Mouse (Mus musculus) limb, embryonic 14.5 days (tissue): ENCODE measurements around the gene Ctnnd2. TPM values are rescaled to one million over a fixed set of nuclear protein-coding genes. Genes with fewer than 3 reads are reported as not detected.

ENCODE experiments used
- ATAC-seq: fragments of 200-750 bp; cut with Nextera tagmentation; 2 replicates; pipeline ENCODE4 v1.8.0; 2017; ENCODE audit warnings: low read depth, moderate number of reproducible peaks, moderate TSS enrichment; ENCODE audit not compliant: low FRiP score
- DNase-seq: peaks from one replicate; pipeline ENCODE4 v3.0.0-alpha.2; 2015; ENCODE audit warnings: low spot score
- H3K27ac ChIP-seq: fragments of 300-500 bp; sonication (generic); replicated peaks from 2 replicates; pipeline ENCODE4 v1.5.1; 2014; ENCODE audit warnings: low read depth, mild to moderate bottlenecking, low read length, moderate library complexity, mixed read lengths
- H3K27me3 ChIP-seq: fragments of 300-500 bp; sonication (generic); 2 replicates; pipeline ENCODE4 v1.6.1; 2014; ENCODE audit warnings: low read length, mixed read lengths; ENCODE audit not compliant: control insufficient read depth, insufficient read depth
- H3K36me3 ChIP-seq: fragments of 300-500 bp; sonication (generic); 2 replicates; pipeline ENCODE4 v1.6.1; 2014; ENCODE audit warnings: mild to moderate bottlenecking, low read length, moderate library complexity, mixed read lengths; ENCODE audit not compliant: control insufficient read depth, insufficient read depth
- H3K4me1 ChIP-seq: fragments of 300-500 bp; sonication (generic); 2 replicates; pipeline ENCODE4 v1.6.1; 2014; ENCODE audit warnings: antibody characterized with exemption, low read length, mixed read lengths; ENCODE audit not compliant: control insufficient read depth, insufficient read depth
- H3K4me2 ChIP-seq: fragments of 300-500 bp; sonication (generic); replicated peaks from 2 replicates; pipeline ENCODE4 v1.6.1; 2014; ENCODE audit warnings: low read depth, mild to moderate bottlenecking, low read length, moderate library complexity; ENCODE audit not compliant: severe bottlenecking
- H3K4me3 ChIP-seq: fragments of 300-500 bp; sonication (generic); replicated peaks from 2 replicates; pipeline ENCODE4 v1.5.1; 2014; ENCODE audit warnings: low read length
- H3K9ac ChIP-seq: fragments of 300-500 bp; sonication (generic); 2 replicates; pipeline ENCODE4 v1.6.1; 2014; ENCODE audit warnings: mild to moderate bottlenecking, low read depth, low read length, moderate library complexity; ENCODE audit not compliant: severe bottlenecking
- H3K9me3 ChIP-seq: fragments of 300-500 bp; sonication (generic); 2 replicates; pipeline ENCODE4 v1.6.1; 2016; ENCODE audit warnings: low read length; ENCODE audit not compliant: control insufficient read depth
- POLR2A ChIP-seq: fragments of 200-500 bp; IDR thresholded peaks from 2 replicates; pipeline ENCODE4 v1.8.0; 2012; ENCODE audit warnings: inconsistent platforms, mild to moderate bottlenecking, moderate library complexity, borderline replicate concordance; ENCODE audit not compliant: insufficient read depth, insufficient read length; ENCODE audit errors: extremely low read depth
- WGBS: fragments of 180-500 bp; shearing (Covaris S2); extraction: QIAGEN DNeasy Blood & Tissue Kit; methylation state at CpG from one replicate; pipeline ENCODE4 v1.1.7; 2014; 5-methylcytosine and 5-hydroxymethylcytosine counted together
- polyA plus RNA-seq, 2 experiments: library from polyadenylated mRNA; depleted of rRNA in 1 of 2; stranded (reverse) in 1 of 2; unstranded in 1 of 2; fragments of >200 nt; fragmentation: Nextera tagmentation in 1 of 2; extraction: Ambion mirVana in 1 of 2; gene quantifications; 2 replicates each; pipeline versions ENCODE4 v1.2.1 to v1.2.3; 2012 to 2014

The Ctnnd2 gene
- polyA plus RNA-seq, 2 experiments: 3.6 to 4.2 TPM

DNA sequence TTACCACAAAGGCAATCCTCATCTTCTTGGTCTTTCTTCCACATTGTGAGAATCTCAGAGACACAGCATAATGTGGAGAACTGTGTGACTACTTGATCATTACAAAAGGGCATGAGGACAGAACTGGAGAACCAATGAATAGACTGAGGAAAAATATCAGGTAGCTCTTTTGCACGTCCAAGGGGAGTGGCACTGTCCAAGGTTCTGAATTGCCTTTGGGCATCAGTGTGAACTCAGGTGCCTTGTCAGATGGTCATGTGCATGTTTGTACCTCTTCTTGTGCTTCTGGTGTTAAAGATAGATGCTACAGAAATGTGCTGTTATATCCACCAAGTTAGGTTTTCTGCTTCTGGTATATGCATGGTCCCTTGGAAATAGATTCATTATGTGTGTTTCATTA is 233.9 kb downstream of the Ctnnd2 start:
- no peak overlapping the region for H3K9ac ChIP-seq
- no peak for TF ChIP-seq POLR2A
- no peaks in the 10 kb centered on the region for H3K36me3 ChIP-seq
- ATAC-seq (no peak), DNase-seq (peak; percentile 47)
- no peaks in the 10 kb centered on the region for H3K4me1 ChIP-seq
- no peaks in the 10 kb centered on the region for H3K27me3 ChIP-seq
- WGBS: 0% methylated on average over 1 of the region's 1 CpGs
- no peaks in the 10 kb centered on the region for H3K9me3 ChIP-seq
- H3K4me2 ChIP-seq: no peak overlapping the region
- H3K4me3 ChIP-seq: no peak overlapping the region
- no peak overlapping the region for H3K27ac ChIP-seq

DNA sequence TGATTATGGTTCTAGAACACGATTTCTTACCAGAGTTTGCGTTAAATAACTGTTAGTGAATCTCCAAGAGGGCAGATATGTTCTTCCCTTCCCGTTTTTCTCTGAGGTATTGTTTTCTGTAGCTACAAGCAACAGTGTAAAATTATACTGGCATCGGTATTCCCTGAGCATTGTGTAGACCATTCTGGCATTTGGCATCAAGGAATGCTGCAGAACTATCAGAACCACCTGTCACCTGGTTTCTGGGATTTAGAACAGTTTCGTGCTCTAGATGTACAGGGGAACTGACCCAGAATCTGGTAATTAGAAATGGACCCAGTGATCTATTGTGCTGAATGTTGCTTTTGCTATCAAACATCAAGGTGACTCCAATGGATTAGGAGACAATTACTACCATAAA is 250.8 kb downstream of the Ctnnd2 start:
- ATAC-seq: no peak
- H3K4me1 ChIP-seq: no peaks in the 10 kb centered on the region
- H3K9me3 ChIP-seq: no peaks in the 10 kb centered on the region
- no peak overlapping the region for H3K27ac ChIP-seq
- TF ChIP-seq POLR2A: no peak
- DNase-seq: no peak
- H3K9ac ChIP-seq: no peak overlapping the region
- WGBS: 88% methylated on average over 5 of the region's 5 CpGs
- no peaks in the 10 kb centered on the region for H3K27me3 ChIP-seq
- H3K4me2 ChIP-seq: no peak overlapping the region
- H3K36me3 ChIP-seq: no peaks in the 10 kb centered on the region
- no peak overlapping the region for H3K4me3 ChIP-seq

DNA sequence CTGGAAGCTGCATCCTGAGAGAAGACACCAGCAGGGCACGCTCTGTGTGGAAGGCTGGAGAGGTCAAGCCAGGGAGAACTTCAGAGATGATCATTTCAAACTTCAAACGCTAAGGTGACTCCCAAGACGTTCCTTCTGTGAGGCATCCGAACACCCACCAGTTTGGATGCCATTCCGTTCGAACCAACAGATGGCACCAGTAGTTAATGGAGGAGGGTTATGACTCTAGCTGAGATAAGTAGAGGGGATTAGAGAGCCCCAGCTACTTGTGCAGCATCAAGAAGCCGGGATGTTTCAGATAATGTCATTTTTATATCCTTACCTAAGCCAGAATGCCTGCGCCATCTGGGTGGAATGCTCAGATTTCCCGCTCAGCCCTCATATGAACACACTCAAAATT is 251.9 kb downstream of the Ctnnd2 start:
- ATAC-seq (no peak), DNase-seq (no peak)
- Histone ChIP-seq H3K27me3 (no peaks in the 10 kb centered on the region), H3K4me3 (no peak overlapping the region), H3K4me2 (no peak overlapping the region), H3K36me3 (no peaks in the 10 kb centered on the region), H3K9me3 (no peaks in the 10 kb centered on the region), H3K9ac (no peak overlapping the region), H3K27ac (no peak overlapping the region), H3K4me1 (no peaks in the 10 kb centered on the region)
- TF ChIP-seq POLR2A: no peak
- 62% methylated on average over 9 of the region's 9 CpGs for WGBS

DNA sequence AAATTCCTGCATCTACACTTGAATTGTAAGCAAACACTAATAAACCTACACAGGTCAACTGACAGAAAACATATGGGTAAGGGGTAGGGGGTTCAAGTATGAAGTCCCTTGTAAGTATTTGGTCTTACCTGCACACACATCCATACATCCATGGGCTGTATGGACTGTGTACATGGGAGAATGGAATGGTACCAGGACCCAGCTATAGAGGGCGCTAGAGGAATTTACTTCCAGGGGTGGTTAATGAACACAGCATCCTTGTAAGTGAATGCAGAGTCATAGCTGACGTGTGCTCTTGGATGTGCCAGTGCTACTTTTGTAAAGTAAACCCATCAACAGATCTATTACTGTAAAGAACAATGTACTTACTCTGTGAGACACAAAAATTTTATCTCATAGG is 254.9 kb downstream of the Ctnnd2 start:
- Histone ChIP-seq H3K9me3 (no peaks in the 10 kb centered on the region), H3K4me2 (no peak overlapping the region), H3K27me3 (no peaks in the 10 kb centered on the region), H3K9ac (no peak overlapping the region), H3K36me3 (no peaks in the 10 kb centered on the region), H3K4me3 (no peak overlapping the region), H3K27ac (no peak overlapping the region), H3K4me1 (no peaks in the 10 kb centered on the region)
- ATAC-seq (no peak), DNase-seq (no peak)
- WGBS: 29% methylated on average over 2 of the region's 2 CpGs
- TF ChIP-seq POLR2A: no peak

DNA sequence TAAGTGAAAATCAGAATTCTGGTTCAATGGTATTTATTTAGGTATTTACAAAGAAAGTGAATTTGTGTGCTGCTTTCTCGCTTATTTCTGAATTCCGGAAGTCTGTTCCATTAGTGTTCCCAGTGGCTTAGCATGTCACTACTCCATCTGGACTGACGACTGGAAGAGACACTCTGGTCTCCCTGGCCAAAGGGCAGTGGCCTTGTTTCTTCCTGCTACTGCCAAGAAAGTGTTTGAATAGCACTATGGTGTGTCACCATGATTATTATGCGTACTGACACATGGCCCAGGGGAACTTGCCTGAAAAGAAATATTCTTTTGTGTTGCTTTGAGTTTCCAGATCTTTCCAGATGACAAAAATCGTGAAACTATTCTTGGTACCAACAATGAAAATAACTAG is 266.7 kb downstream of the Ctnnd2 start:
- H3K27ac ChIP-seq: no peak overlapping the region
- no peak for TF ChIP-seq POLR2A
- DNase-seq (no peak), ATAC-seq (no peak)
- no peaks in the 10 kb centered on the region for H3K27me3 ChIP-seq
- no peaks in the 10 kb centered on the region for H3K4me1 ChIP-seq
- H3K9me3 ChIP-seq: no peaks in the 10 kb centered on the region
- H3K4me2 ChIP-seq: no peak overlapping the region
- H3K36me3 ChIP-seq: no peaks in the 10 kb centered on the region
- WGBS: 78% methylated on average over 5 of the region's 5 CpGs
- H3K4me3 ChIP-seq: no peak overlapping the region
- no peak overlapping the region for H3K9ac ChIP-seq

DNA sequence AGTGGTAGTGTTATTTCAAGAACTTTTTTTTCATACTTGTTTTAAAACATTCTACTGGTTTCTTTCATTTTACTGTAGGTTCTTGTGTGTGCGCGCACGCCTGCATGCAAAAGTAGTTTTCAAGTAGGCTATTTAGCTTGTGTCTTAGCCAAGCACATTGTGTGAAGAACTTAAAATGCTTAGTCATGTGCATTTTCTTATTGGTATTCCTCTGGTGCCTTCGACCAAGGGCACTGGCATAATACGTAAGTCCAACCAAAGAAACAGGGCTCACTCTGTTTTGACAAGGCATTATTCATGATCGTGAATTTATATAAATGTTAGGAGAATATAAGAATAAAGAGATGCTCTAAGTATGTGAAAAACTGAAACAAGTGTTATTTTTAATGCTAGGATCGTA is 278.4 kb downstream of the Ctnnd2 start:
- TF ChIP-seq POLR2A: no peak
- WGBS: 91% methylated on average over 7 of the region's 7 CpGs

More for the DNA sequence above, 278.4 kb downstream of the Ctnnd2 start:
- ATAC-seq (no peak), DNase-seq (no peak)
- H3K4me1 ChIP-seq: no peaks in the 10 kb centered on the region
- H3K27ac ChIP-seq: no peak overlapping the region
- H3K4me3 ChIP-seq: no peak overlapping the region
- H3K27me3 ChIP-seq: no peaks in the 10 kb centered on the region
- H3K4me2 ChIP-seq: no peak overlapping the region
- H3K9ac ChIP-seq: no peak overlapping the region
- no peaks in the 10 kb centered on the region for H3K9me3 ChIP-seq
- H3K36me3 ChIP-seq: no peaks in the 10 kb centered on the region
